Mouse (Mus musculus) lung, postnatal 0 days (tissue): Measurements from ENCODE around the gene Ptpdc1. TPM values are rescaled to one million over a fixed set of nuclear protein-coding genes. Genes with fewer than 3 reads are reported as not detected.

ENCODE experiments used
- ATAC-seq: fragments of 200-750 bp; cut with Nextera tagmentation; 2 replicates; pipeline ENCODE4 v1.8.0; 2017; ENCODE audit warnings: moderate library complexity
- DNase-seq: peaks from one replicate; pipeline ENCODE4 v3.0.0-alpha.2; 2016; ENCODE audit warnings: low spot score
- H3K27ac ChIP-seq: fragments of 300-500 bp; sonication (generic); 2 replicates; pipeline ENCODE4 v1.5.1; 2014; ENCODE audit warnings: antibody characterized with exemption, mild to moderate bottlenecking, low read length, mixed read lengths
- H3K27me3 ChIP-seq: fragments of 300-500 bp; sonication (generic); replicated peaks from 2 replicates; pipeline ENCODE4 v1.6.1; 2014; ENCODE audit warnings: low read length, mixed read lengths; ENCODE audit not compliant: insufficient read depth
- H3K36me3 ChIP-seq: fragments of 300-500 bp; sonication (generic); 2 replicates; pipeline ENCODE4 v1.6.1; 2014; ENCODE audit warnings: low read length, mixed read lengths; ENCODE audit not compliant: insufficient read depth
- H3K4me1 ChIP-seq: fragments of 300-500 bp; sonication (generic); 2 replicates; pipeline ENCODE4 v1.6.1; 2014; ENCODE audit warnings: antibody characterized with exemption, low read depth, low read length, mixed read lengths; ENCODE audit not compliant: insufficient read depth
- H3K4me2 ChIP-seq: fragments of 300-500 bp; sonication (generic); replicated peaks from 2 replicates; pipeline ENCODE4 v1.6.1; 2014; ENCODE audit warnings: low read depth, mild to moderate bottlenecking, low read length, moderate library complexity, mixed read lengths
- H3K4me3 ChIP-seq: fragments of 300-500 bp; sonication (generic); 2 replicates; pipeline ENCODE4 v1.5.1; 2014; ENCODE audit warnings: low read depth, low read length
- H3K9ac ChIP-seq: fragments of 300-500 bp; sonication (generic); replicated peaks from 2 replicates; pipeline ENCODE4 v1.6.1; 2014; ENCODE audit warnings: low read depth, mild to moderate bottlenecking
- H3K9me3 ChIP-seq: fragments of 300-500 bp; sonication (generic); 2 replicates; pipeline ENCODE4 v1.6.1; 2016; ENCODE audit warnings: low read length, mixed read lengths
- CTCF ChIP-seq: IDR thresholded peaks from 2 replicates; pipeline ENCODE4 v1.5.1; 2016; ENCODE audit warnings: antibody characterized with exemption, mild to moderate bottlenecking
- EP300 ChIP-seq: IDR thresholded peaks from 2 replicates; pipeline ENCODE4 v1.6.1; 2016; ENCODE audit warnings: antibody characterized with exemption, mild to moderate bottlenecking, control low read depth
- WGBS: fragments of 180-500 bp; shearing (Covaris S2); extraction: QIAGEN DNeasy Blood & Tissue Kit; methylation state at CpG from one replicate; pipeline ENCODE4 v1.1.7; 2014; 5-methylcytosine and 5-hydroxymethylcytosine counted together
- polyA plus RNA-seq: library from polyadenylated mRNA; unstranded; fragments of >200 nt; fragmentation: Nextera tagmentation; extraction: Ambion mirVana; gene quantifications from 2 replicates; pipeline ENCODE4 v1.2.1, GENCODE M21; 2015

Gene Ptpdc1
- polyA plus RNA-seq, 1 experiment from 2014 or later, result 6.3 TPM

DNA sequence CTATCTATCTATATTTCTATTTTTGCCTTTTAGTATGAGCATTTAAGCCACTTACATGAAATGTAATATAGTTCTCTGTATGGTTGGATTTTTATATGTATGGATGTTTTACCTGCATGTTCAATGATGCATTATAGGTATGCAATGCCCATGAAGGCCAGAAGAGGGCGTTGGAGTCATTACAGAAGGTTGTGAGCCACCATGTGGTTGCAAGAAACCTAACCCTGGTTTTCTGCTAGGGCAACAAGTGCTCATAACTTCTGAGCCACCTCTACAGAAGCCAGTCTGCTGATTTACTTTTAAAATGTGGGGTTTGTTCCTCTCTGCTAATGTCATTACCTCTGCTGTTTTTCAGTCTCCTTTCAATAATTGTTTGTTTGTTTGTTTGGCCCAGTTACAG is 25.2 kb upstream of the Ptpdc1 start:
- ATAC-seq (no peak), DNase-seq (no peak)
- no peak overlapping the region for H3K4me3 ChIP-seq
- TF ChIP-seq CTCF (peak; percentile 69), EP300 (no peak)
- peaks cover 4% of the 10 kb centered on the region; the same call in 1 of the 2 replicates for H3K27me3 ChIP-seq
- H3K36me3 ChIP-seq, result no peaks in the 10 kb centered on the region
- no peak overlapping the region for H3K4me2 ChIP-seq
- H3K4me1 ChIP-seq, result no peaks in the 10 kb centered on the region
- H3K27ac ChIP-seq, result no peak overlapping the region
- 0% methylated on average over 1 of the region's 1 CpGs for WGBS
- no peak overlapping the region for H3K9ac ChIP-seq
- H3K9me3 ChIP-seq, result no peaks in the 10 kb centered on the region

DNA sequence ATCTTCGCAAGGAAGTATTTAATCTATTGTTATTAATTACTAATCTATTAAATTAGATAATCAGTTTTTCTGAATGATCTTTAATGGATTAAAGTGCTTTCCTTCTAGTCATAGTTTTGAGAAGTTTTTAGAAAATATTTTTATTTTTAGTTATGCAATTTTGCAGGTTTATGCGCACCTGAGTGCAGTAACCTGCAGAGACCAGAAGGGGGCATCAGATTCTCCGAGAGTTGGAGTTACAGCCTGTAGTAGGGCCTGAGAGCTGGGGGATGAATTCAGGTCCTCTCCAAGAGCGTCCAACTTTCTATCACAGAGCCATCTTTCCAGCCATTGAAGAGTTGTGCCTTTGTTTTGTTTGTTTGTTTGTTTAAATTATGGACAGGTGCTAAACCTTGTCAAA is 21.2 kb upstream of the Ptpdc1 start:
- no peaks in the 10 kb centered on the region for H3K4me1 ChIP-seq
- no peak overlapping the region for H3K27ac ChIP-seq
- no peak overlapping the region for H3K4me2 ChIP-seq
- DNase-seq (no peak), ATAC-seq (no peak)
- no peaks in the 10 kb centered on the region for H3K36me3 ChIP-seq
- H3K9ac ChIP-seq, result no peak overlapping the region
- WGBS, result 82% methylated on average over 4 of the region's 4 CpGs
- no peak for TF ChIP-seq CTCF
- TF ChIP-seq EP300, result no peak
- no peaks in the 10 kb centered on the region for H3K9me3 ChIP-seq
- H3K27me3 ChIP-seq, result no peaks in the 10 kb centered on the region
- no peak overlapping the region for H3K4me3 ChIP-seq

- ATAC-seq (no peak), DNase-seq (no peak)
- 87% methylated on average over 3 of the region's 3 CpGs for WGBS
- Histone ChIP-seq H3K36me3 (no peaks in the 10 kb centered on the region), H3K4me3 (no peak overlapping the region), H3K4me1 (no peaks in the 10 kb centered on the region), H3K9me3 (no peaks in the 10 kb centered on the region), H3K4me2 (no peak overlapping the region), H3K27me3 (no peaks in the 10 kb centered on the region), H3K27ac (no peak overlapping the region), H3K9ac (no peak overlapping the region)
- TF ChIP-seq CTCF, result no peak
- TF ChIP-seq EP300, result no peak
Measured at GRCm38 (mm10) chr13:48643991-48644390, 18.5 kb upstream of the Ptpdc1 start.

GRCm38 (mm10) chr13:48643072-48643471 is 17.6 kb upstream of the Ptpdc1 start:
- H3K9ac ChIP-seq, result no peak overlapping the region
- no peaks in the 10 kb centered on the region for H3K36me3 ChIP-seq
- TF ChIP-seq CTCF (no peak), EP300 (no peak)
- DNase-seq (no peak), ATAC-seq (no peak)
- H3K4me1 ChIP-seq, result no peaks in the 10 kb centered on the region
- 71% methylated on average over 6 of the region's 6 CpGs for WGBS
- no peak overlapping the region for H3K4me2 ChIP-seq
- H3K27me3 ChIP-seq, result no peaks in the 10 kb centered on the region
- no peak overlapping the region for H3K4me3 ChIP-seq
- H3K9me3 ChIP-seq, result no peaks in the 10 kb centered on the region
- H3K27ac ChIP-seq, result no peak overlapping the region

DNA sequence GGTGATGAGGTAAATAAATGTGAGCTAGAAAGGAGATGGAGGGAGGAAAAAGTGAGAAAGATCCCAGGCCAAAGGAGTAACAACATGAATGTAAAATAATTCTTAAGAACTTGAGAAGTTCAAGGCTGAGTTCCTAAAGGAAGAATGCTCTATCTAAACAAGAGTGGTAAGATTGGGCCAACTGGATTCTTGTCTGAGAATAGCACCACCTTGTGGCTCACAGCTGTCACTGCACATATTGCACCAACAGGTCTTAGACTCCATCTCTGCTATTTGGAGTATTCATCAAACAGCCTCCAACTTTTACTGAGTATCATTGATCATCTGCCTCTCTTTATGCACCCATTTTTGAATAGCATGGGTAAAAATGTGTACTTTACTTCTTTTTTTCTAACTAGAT is 14.1 kb upstream of the Ptpdc1 start:
- ATAC-seq (no peak), DNase-seq (peak; percentile 91)
- no peak overlapping the region for H3K9ac ChIP-seq
- H3K9me3 ChIP-seq, result no peaks in the 10 kb centered on the region
- no peak overlapping the region for H3K27ac ChIP-seq
- H3K27me3 ChIP-seq, result no peaks in the 10 kb centered on the region
- no peaks in the 10 kb centered on the region for H3K36me3 ChIP-seq
- H3K4me1 ChIP-seq, result no peaks in the 10 kb centered on the region
- TF ChIP-seq CTCF (peak; percentile 98), EP300 (no peak)
- H3K4me3 ChIP-seq, result no peak overlapping the region
- H3K4me2 ChIP-seq, result no peak overlapping the region

- H3K4me2 ChIP-seq, result no peak overlapping the region
- no peak overlapping the region for H3K27ac ChIP-seq
- WGBS, result 49% methylated on average over 2 of the region's 2 CpGs
- no peaks in the 10 kb centered on the region for H3K27me3 ChIP-seq
- no peaks in the 10 kb centered on the region for H3K36me3 ChIP-seq
- H3K9ac ChIP-seq, result no peak overlapping the region
- H3K4me3 ChIP-seq, result no peak overlapping the region
- no peaks in the 10 kb centered on the region for H3K9me3 ChIP-seq
- TF ChIP-seq EP300 (no peak), CTCF (no peak)
- ATAC-seq (no peak), DNase-seq (no peak)
- H3K4me1 ChIP-seq, result no peaks in the 10 kb centered on the region
Measured at GRCm38 (mm10) chr13:48637706-48638105, 12.2 kb upstream of the Ptpdc1 start.

DNA sequence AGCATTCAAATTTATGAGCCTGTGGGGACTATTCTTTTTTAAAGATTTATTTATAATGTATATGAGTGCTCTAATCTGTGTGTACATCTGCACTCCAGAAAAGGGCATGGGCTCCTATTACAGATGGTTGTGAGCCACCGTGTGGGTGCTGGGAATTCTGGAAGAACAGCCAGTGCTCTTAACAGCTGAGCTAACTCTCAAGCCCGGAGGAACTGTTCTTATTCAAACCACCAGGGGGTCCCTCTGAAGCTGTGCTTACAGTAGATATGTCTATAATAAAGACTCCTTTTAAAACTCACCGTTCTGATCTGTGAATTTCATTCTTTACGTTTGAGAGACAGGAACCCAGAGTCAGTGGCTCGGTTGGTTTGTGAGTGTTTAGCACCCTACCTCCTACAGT is 6.2 kb upstream of the Ptpdc1 start:
- ATAC-seq (no peak), DNase-seq (no peak)
- no peaks in the 10 kb centered on the region for H3K4me1 ChIP-seq
- H3K9ac ChIP-seq, result no peak overlapping the region
- TF ChIP-seq EP300 (no peak), CTCF (0 out of 2 replicates have a peak, but pooled peaks have one; percentile 7)
- 61% methylated on average over 5 of the region's 5 CpGs for WGBS
- H3K4me2 ChIP-seq, result no peak overlapping the region
- no peaks in the 10 kb centered on the region for H3K27me3 ChIP-seq
- no peak overlapping the region for H3K4me3 ChIP-seq
- no peaks in the 10 kb centered on the region for H3K9me3 ChIP-seq
- no peaks in the 10 kb centered on the region for H3K36me3 ChIP-seq
- H3K27ac ChIP-seq, result no peak overlapping the region
